Mouse (Mus musculus) granulocyte monocyte progenitor cell, adult 5-6 weeks (primary cell): ENCODE data around the gene Kalrn. TPM values are rescaled to one million over a fixed set of nuclear protein-coding genes. Genes with fewer than 3 reads are reported as not detected.

Source experiments
- ATAC-seq: replicated peaks from 2 replicates; pipeline ENCODE4 v1.8.0; 2016; ENCODE audit warnings: mild to moderate bottlenecking, moderate TSS enrichment, inconsistent platforms; ENCODE audit not compliant: poor library complexity, severe bottlenecking
- total RNA-seq, 2 experiments: library from RNA; stranded (forward) in 1 of 2; stranded (reverse) in 1 of 2; fragments of 200-712, 200-1000 nt in 1 of 2; fragments of >200 nt in 1 of 2; fragmentation: Nextera tagmentation in 1 of 2; gene quantifications; 2 replicates each; pipeline ENCODE4 v1.2.3; 2014 to 2017

Kalrn gene
- total RNA-seq, 2 experiments from 2014 or later: 3.6 to 3.8 TPM

DNA sequence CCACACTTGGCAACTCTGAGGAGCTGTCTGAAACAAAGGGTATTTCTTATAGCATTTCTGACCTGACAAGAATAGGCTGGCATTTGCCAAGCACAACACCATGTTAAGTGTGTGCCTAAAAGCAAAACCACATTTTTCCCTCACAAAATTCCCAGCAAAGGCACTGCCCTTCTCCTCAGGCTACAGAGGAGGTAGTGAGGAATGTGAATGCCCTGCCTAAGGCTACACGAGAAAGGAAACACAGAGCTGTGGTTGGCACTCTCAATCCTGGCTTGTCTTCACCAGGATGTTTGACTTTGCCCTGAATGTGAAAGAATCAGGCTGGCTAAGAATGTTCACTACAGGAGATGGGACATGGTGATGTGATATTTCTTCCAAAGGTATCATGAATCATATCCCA lies 249.8 kb downstream of the Kalrn start:
- no peak for ATAC-seq

DNA sequence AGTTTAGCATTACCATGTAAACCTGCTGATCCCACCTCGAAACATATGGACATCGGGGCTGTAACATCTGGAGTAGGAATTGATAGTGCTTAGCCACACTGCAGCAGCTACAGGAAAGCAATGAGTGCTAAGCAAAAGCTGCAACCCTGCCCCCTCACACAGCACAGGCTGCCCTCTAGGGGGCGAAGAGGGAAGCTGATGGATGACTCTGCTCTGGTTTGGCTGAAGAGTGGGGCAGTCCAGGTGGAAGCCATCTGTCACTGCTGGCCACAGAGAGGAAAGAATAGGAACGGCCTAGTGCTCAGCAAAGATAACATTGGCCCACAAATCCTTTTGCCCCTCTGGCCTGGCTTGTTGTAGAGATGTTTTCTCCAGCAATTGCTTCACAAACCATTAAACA lies 250.8 kb downstream of the Kalrn start:
- peak; percentile 55 for ATAC-seq

DNA sequence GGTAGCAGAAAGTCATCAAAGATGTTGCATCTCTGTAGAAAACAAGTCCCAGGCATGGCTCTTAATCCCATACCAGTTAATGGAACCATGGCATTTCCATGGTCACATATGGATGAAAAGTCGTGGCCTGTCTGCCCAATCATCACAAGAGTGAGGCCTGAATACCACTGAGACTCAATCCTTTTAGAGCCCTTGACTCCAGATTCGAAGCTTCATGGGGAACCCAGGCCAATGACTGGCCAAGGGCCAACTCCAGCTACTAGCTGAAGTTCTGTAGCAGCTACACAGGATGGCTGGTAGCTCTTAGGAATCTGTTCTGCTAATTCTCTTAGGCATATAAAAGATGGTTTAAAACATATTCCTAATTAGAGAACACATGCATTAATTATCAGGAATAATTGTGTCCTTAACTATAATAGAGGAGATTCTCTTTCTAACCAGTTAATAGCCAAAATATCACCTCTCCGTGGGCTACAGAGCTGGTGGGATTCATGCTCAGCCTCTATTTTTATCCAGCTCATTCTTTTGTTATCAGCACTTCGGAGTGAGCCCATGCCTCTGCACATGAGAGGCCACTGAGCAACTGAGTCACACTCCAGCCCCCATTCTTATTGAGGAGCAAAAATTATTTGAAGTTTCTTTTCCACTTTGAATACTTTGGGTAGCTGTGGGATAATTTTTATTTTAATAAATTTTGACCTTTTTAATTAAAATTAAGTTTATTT lies 252.1 kb downstream of the Kalrn start:
- no peak for ATAC-seq

GRCm38 (mm10) chr16:34320023-34320800 lies 253.1 kb downstream of the Kalrn start:
- ATAC-seq: no peak

DNA sequence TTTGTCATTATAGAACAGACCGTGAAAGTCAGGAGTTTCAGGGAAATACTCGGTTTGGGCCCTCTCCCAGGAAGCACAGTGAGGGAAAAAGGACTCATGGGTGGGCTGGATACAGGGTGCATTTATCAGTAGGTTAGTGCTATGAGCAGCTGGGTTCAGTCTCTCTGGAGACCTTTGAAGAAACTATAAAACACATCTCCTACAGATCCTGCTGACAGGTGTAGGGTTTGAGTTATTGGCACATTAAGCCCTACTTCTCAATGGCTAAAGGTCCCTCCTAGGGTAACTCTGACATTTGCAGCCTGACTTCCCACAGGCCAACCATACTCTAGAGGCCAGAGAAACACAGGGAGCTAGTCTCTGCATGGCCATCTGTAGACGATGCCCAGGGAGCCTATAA lies 256.2 kb downstream of the Kalrn start:
- no peak for ATAC-seq

- ATAC-seq: no peak
These were observed 257.1 kb downstream of the Kalrn start for GRCm38 (mm10) chr16:34316253-34316652.

- ATAC-seq: no peak
These were observed 259.3 kb downstream of the Kalrn start for GRCm38 (mm10) chr16:34314071-34314470.

DNA sequence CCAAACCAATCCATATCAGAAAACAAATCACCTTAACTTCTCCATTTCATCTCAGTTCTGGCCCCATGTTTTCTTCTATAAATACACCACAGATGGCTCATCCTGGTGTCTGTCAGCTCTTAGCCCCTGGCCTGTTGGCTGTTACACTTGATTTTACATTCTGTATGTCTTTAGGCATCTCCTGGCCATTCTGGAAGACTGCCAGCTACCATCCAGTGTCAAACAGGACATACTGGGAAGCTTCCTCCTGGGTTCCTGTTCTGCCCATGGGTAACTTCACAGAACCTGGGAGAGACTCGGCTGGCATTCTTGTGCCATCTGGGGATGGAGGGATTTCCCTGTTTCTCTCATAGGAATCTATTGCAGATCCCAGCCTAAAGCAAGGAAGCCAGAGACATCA lies 261.8 kb downstream of the Kalrn start:
- no peak for ATAC-seq

DNA sequence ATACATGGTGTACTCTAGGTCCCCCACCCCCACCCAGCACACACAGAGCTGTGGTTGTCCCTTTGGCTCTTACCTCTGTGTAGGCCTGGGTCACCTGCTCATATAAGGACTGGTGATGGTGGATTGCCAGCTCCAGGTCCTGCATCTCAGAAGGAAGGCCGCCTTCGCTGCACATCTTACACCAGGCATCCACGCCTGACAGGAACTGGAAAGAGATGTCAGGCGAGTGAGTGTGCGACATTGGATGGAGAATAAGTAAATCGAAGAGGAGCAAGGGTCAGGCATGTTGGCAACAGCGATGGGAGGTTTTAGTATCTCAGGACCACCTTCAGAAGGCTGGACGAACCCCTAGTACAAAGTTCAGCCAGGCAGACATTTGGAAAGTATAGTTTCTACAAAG lies 263.0 kb downstream of the Kalrn start:
- no peak for ATAC-seq

DNA sequence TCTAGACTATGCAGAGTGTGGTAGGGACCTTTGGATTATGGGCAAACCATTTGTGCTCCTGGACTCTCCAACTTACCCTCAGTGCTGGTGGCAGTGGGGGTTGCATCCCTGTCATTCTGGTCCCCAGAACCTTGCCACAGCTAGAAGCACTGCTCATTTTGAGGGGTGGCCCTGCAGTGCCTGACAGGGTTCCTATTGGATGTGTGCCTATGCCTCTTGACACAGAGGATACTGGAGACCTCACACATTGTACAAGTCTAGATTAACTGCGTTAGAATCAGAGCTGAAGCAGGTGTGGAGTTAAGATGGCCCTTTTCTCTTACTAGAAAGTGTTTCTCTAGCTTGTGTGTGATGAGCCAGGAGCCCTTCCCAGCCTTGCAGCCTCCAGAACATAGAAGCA lies 265.0 kb downstream of the Kalrn start:
- no peak for ATAC-seq

GRCm38 (mm10) chr16:34307458-34307857 lies 265.9 kb downstream of the Kalrn start:
- no peak for ATAC-seq

DNA sequence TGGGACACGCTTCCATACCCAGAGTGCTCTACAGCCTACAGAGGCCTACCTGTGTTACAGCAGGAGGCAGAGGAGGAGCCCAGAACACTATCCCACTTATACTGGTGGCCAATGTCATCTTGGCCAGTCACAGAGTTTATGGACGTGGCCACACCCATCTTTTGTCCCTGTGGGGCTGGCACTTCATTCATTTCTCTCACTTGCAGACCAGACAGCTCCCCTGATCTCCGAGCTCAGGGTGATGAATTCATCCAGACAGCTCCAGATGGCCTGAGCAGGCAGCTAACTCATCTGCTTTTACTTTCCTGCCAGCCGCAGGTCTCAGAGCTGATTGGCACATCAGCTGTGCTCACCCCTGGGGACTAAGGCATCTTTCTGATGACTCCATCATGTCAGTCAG lies 267.7 kb downstream of the Kalrn start:
- ATAC-seq: no peak

DNA sequence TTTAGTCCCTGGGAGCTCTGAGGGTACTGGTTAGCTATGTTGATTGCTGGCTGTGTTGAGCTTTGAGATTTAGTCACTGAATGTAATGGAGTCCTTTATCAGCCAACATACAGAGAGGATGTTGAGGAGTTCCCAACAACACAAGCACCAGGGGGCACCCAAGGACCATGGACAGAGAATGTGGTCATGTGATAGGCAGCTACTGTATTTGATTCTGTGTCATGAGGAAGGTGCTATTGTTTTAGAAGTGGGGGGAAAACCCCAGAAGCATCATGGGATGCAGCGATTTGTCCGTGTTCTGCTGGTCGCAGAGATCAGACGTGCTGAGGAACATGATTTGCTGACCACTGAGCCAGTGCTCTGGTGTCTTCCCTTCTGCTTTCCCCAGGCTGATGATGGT lies 269.5 kb downstream of the Kalrn start:
- peak; percentile 44; the same call in 1 of the 2 replicates for ATAC-seq

GRCm38 (mm10) chr16:34302503-34302902 lies 270.8 kb downstream of the Kalrn start:
- no peak for ATAC-seq

GRCm38 (mm10) chr16:34302063-34302462 lies 271.3 kb downstream of the Kalrn start:
- no peak for ATAC-seq

- ATAC-seq: no peak
These were observed 274.1 kb downstream of the Kalrn start for GRCm38 (mm10) chr16:34299226-34299625.

GRCm38 (mm10) chr16:34297911-34298682 lies 275.2 kb downstream of the Kalrn start:
- ATAC-seq: no peak

DNA sequence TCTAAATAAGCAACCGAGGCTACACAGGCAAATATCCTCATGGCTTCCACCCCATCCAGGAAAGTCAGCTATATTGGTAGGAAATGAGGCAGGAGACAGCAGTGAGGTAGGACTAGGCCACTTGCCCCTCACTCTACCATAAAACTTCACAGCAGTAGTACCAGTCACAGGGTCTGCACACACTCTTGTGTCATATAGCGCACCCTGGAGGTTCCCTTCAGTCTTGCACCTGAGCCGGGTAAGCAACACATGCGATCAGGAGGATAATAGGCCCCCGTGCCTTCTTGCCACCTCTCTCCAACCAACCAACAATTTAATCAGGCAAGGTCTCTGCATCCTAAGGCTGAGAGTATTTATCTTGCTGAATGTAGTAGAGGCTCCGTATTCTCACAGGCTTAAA lies 278.8 kb downstream of the Kalrn start:
- 0 out of 2 replicates have a peak, but pooled peaks have one; percentile 30 for ATAC-seq

- no peak for ATAC-seq
These were observed 279.7 kb downstream of the Kalrn start for GRCm38 (mm10) chr16:34293675-34294074.

- ATAC-seq: no peak
These were observed 283.7 kb downstream of the Kalrn start for GRCm38 (mm10) chr16:34289583-34289982.

DNA sequence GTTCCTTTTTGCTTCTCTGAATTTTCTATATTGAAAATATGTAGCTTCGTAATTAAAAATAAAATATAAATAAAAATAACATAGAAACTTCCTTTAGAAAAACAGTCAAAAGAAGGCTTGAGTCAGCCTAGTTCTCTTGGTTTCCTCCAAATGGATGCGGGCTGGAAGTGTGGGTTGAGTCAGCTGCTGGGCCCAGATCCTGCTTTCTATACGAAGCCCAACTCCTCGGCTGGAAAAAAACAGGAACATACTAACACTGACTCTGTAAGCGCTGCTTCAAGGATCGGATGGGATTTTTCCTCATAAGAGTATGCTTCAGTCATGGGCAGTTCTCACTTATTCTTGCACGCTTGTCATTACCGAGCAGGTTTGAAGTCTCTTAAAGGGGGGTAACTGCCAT lies 291.3 kb downstream of the Kalrn start:
- ATAC-seq: no peak
